8 mouse cellular contexts compared by ENCODE assay signal in the genomic region with DNA sequence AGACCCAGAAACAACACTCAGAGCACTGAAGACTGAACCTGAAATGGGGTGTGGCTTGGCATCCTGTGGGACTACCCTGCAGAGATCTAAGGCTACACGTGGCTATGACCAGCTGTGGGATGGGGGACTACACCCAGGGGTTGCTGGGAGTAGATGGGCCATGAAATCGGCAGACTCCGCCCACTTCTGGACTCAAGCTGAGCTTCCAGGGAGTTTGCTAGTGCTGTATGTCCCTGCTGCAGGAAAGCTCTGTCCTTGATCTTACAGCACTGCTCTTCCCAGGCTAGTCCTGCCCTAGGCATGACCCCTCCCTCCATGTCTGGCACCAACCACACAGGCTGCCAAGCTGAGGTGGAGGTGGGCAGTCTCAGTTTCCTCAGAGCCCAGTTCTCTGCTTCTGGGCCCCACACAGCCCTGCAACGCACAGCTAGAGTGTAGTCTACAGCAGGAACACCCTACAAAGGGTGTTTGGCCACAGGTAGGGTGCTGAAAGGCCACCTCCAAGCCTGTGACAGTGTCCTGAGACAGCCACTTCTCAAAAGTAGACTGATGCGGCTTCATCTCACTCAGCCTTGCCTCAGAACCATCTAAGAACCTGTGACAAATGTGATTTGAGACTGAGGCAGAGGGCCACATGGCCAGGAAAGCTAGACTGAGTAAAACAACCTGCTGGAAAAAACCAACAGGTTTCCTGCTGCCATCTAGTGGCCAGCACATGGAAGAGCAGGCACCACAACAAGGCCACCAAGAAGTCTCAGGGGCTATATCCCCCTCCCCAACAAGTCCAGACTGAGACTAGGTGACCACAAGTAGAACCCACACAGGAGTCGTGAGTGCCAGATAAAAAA. TPM values are rescaled to one million over a fixed set of nuclear protein-coding genes. Genes with fewer than 3 reads are reported as not detected.
DNase-seq lines count a peak whose midpoint lies in the region; ATAC-seq and TF ChIP-seq lines count a peak whose summit lies in the region.

No protein-coding gene starts in this region.

- no peak overlapping the region for H3K4me3 ChIP-seq in layer of hippocampus, adult 2 months
- no peak overlapping the region for H3K4me3 ChIP-seq in forebrain, embryonic 11.5 days (ENCODE audit: low read depth, low read length)
- H3K4me3 ChIP-seq in hindbrain, embryonic 16.5 days (ENCODE audit: low read length), result no peak overlapping the region
- no peak overlapping the region for H3K4me3 ChIP-seq in liver, postnatal 0 days (ENCODE audit: low read depth, low read length)
- no peak overlapping the region for H3K4me3 ChIP-seq in neural tube, embryonic 14.5 days (ENCODE audit: low read depth, low read length)

- H3K27ac ChIP-seq in layer of hippocampus, adult 2 months, result peak overlapping the region; percentile 15; the same call in 1 of the 2 replicates
- no peak overlapping the region for H3K27ac ChIP-seq in forebrain, embryonic 11.5 days (ENCODE audit: low read depth, low read length)
- H3K27ac ChIP-seq in hindbrain, embryonic 16.5 days (ENCODE audit: low read depth, low read length), result peak overlapping the region; percentile 16; the same call in 1 of the 2 replicates
- no peak overlapping the region for H3K27ac ChIP-seq in liver, postnatal 0 days (ENCODE audit: low read depth)
- no peak overlapping the region for H3K27ac ChIP-seq in neural tube, embryonic 14.5 days (ENCODE audit: low read depth, low read length)

- H3K4me2 ChIP-seq in forebrain, embryonic 11.5 days (ENCODE audit: low read depth, low read length, severe bottlenecking), result no peak overlapping the region
- no peak overlapping the region for H3K4me2 ChIP-seq in hindbrain, embryonic 16.5 days (ENCODE audit: low read length)
- no peak overlapping the region for H3K4me2 ChIP-seq in liver, postnatal 0 days (ENCODE audit: low read depth, low read length)
- H3K4me2 ChIP-seq in neural tube, embryonic 14.5 days (ENCODE audit: low read depth, low read length), result no peak overlapping the region

- H3K4me1 ChIP-seq in forebrain, embryonic 11.5 days (replicated peaks; ENCODE audit: control insufficient read depth, insufficient read depth, low read length), result 0 out of 2 replicates have a peak, but pooled peaks cover 3% of the 10 kb centered on the region
- peaks cover 19% of the 10 kb centered on the region for H3K4me1 ChIP-seq in hindbrain, embryonic 16.5 days (ENCODE audit: control insufficient read depth, insufficient read depth, low read depth, low read length)
- H3K4me1 ChIP-seq in liver, postnatal 0 days (ENCODE audit: insufficient read depth), result no peaks in the 10 kb centered on the region
- peaks cover 6% of the 10 kb centered on the region; the same call in 1 of the 2 replicates for H3K4me1 ChIP-seq in neural tube, embryonic 14.5 days (ENCODE audit: control insufficient read depth, insufficient read depth, low read length)

- H3K36me3 ChIP-seq in forebrain, embryonic 11.5 days (ENCODE audit: control insufficient read depth, insufficient read depth, low read length), result no peaks in the 10 kb centered on the region
- H3K36me3 ChIP-seq in hindbrain, embryonic 16.5 days (ENCODE audit: control insufficient read depth, insufficient read depth, low read length), result no peaks in the 10 kb centered on the region
- H3K36me3 ChIP-seq in liver, postnatal 0 days (replicated peaks; ENCODE audit: insufficient read depth, low read length), result no peaks in the 10 kb centered on the region
- no peaks in the 10 kb centered on the region for H3K36me3 ChIP-seq in neural tube, embryonic 14.5 days (ENCODE audit: control insufficient read depth, insufficient read depth, low read length)

- no peaks in the 10 kb centered on the region for H3K9me3 ChIP-seq in forebrain, embryonic 11.5 days (ENCODE audit: control insufficient read depth, low read length)
- H3K9me3 ChIP-seq in hindbrain, embryonic 16.5 days (ENCODE audit: control insufficient read depth, low read length), result no peaks in the 10 kb centered on the region
- H3K9me3 ChIP-seq in liver, postnatal 0 days (ENCODE audit: low read length), result no peaks in the 10 kb centered on the region
- no peaks in the 10 kb centered on the region for H3K9me3 ChIP-seq in neural tube, embryonic 14.5 days (ENCODE audit: control insufficient read depth, low read length)

- DNase-seq in layer of hippocampus, adult 2 months (ENCODE audit: low spot score in 2 of 2), result peak; percentile 46 to 60
- no peak for DNase-seq in layer of hippocampus, adult 9-10 months (ENCODE audit: low spot score)
- peak; percentile 26 for DNase-seq in c-Kit-positive CD71-negative TER-119-negative erythroid progenitor cells, embryonic 14.5 days (ENCODE audit: low read depth)
- DNase-seq in forebrain, embryonic 11.5 days (ENCODE audit: low spot score), result peak; percentile 79
- peak; percentile 47 for DNase-seq in liver, postnatal 0 days
- DNase-seq in urinary bladder, postnatal 4 days (ENCODE audit: low spot score in 2 of 2), result no peak

- TF ChIP-seq CTCF in layer of hippocampus, adult 2 months (conservative IDR thresholded peaks at IDR 0.05), result peak; percentile 96
- TF ChIP-seq CTCF in liver, postnatal 0 days (IDR thresholded peaks at IDR 0.05; ENCODE audit: low read depth), result peak; percentile 86

- no peak for TF ChIP-seq EP300 in liver, postnatal 0 days (IDR thresholded peaks at IDR 0.05; ENCODE audit: low read depth)

- no peaks in the 10 kb centered on the region for H3K27me3 ChIP-seq in forebrain, embryonic 11.5 days (ENCODE audit: control insufficient read depth, insufficient read depth, low read length)
- H3K27me3 ChIP-seq in hindbrain, embryonic 16.5 days (replicated peaks; ENCODE audit: control insufficient read depth, insufficient read depth, low read length), result no peaks in the 10 kb centered on the region
- H3K27me3 ChIP-seq in liver, postnatal 0 days (ENCODE audit: insufficient read depth, low read length), result no peaks in the 10 kb centered on the region
- H3K27me3 ChIP-seq in neural tube, embryonic 14.5 days (ENCODE audit: control insufficient read depth, insufficient read depth, low read length), result no peaks in the 10 kb centered on the region

- H3K9ac ChIP-seq in forebrain, embryonic 11.5 days (ENCODE audit: low read length), result no peak overlapping the region
- H3K9ac ChIP-seq in hindbrain, embryonic 16.5 days (ENCODE audit: low read depth, low read length), result no peak overlapping the region
- H3K9ac ChIP-seq in liver, postnatal 0 days (replicated peaks), result no peak overlapping the region
- H3K9ac ChIP-seq in neural tube, embryonic 14.5 days (replicated peaks; ENCODE audit: low read depth, low read length), result no peak overlapping the region

- 33% methylated on average over 6 of the region's 6 CpGs for WGBS in forebrain, embryonic 11.5 days
- 27% methylated on average over 6 of the region's 6 CpGs for WGBS in hindbrain, embryonic 16.5 days
- WGBS in liver, postnatal 0 days (ENCODE audit: insufficient replicate concordance), result 39% methylated on average over 6 of the region's 6 CpGs
- WGBS in neural tube, embryonic 14.5 days, result 22% methylated on average over 6 of the region's 6 CpGs

- peak; percentile 57 for ATAC-seq in forebrain, embryonic 11.5 days (replicated peaks; ENCODE audit: low FRiP score)
- ATAC-seq in hindbrain, embryonic 16.5 days, result peak; percentile 43
- ATAC-seq in liver, postnatal 0 days, result 0 out of 2 replicates have a peak, but pooled peaks have one; percentile 23
- peak; percentile 52; the same call in 1 of the 2 replicates for ATAC-seq in neural tube, embryonic 14.5 days (ENCODE audit: low read depth)

RNA-seq across cellular contexts. Expression of a gene that starts 52.2 kb away (rescaled TPM):
- total RNA-seq in layer of hippocampus, adult 2 months (2021), result 10 to 100 TPM; 42.2 to 45.6 TPM
- polyA plus RNA-seq in forebrain, embryonic 11.5 days (2014; fragmentation: Nextera tagmentation; extraction: Ambion mirVana), result 34.2 and 39.6 TPM in 2 replicates
- 62.6 and 66.8 TPM in 2 replicates for polyA plus RNA-seq in hindbrain, embryonic 16.5 days (2015; fragmentation: Nextera tagmentation; extraction: Ambion mirVana)
- polyA plus RNA-seq in liver, postnatal 0 days (2015; fragmentation: Nextera tagmentation; extraction: Ambion mirVana), result 17.7 and 19.6 TPM in 2 replicates
- 32.1 and 42.6 TPM in 2 replicates for polyA plus RNA-seq in neural tube, embryonic 14.5 days (2014; fragmentation: Nextera tagmentation; extraction: Ambion mirVana)

Comparison
In these comparisons a context has a peak if more than half of its experiments do, and no peak if none do; other contexts are left out.
1. DNase-seq: peak in layer of hippocampus, adult 2 months (2 of 2), c-Kit-positive CD71-negative TER-119-negative erythroid progenitor cells, embryonic 14.5 days (single experiment), forebrain, embryonic 11.5 days (single experiment) and liver, postnatal 0 days (single experiment); none in layer of hippocampus, adult 9-10 months (single experiment) and urinary bladder, postnatal 4 days (0 of 2).
2. H3K27ac ChIP-seq: peak in layer of hippocampus, adult 2 months (single experiment) and hindbrain, embryonic 16.5 days (single experiment); none in forebrain, embryonic 11.5 days (single experiment), liver, postnatal 0 days (single experiment) and neural tube, embryonic 14.5 days (single experiment).
3. Peak in every context shown above with its lines, with median percentiles within 50 percentile points of each other: ATAC-seq.